Mouse (Mus musculus) cerebellum, postnatal 36 days (tissue): ENCODE data around the gene Ppfia4.

Experiments used
- DNase-seq, 2 experiments: peaks; one replicate each; pipeline ENCODE4 v3.0.0; 2021 to 2022; ENCODE audit warnings: mixed read lengths in 2 of 2

Ppfia4 gene

GRCm38 (mm10) chr1:134336958-134337710 lies 4.4 kb upstream of the Ppfia4 start:
- peak in 1 of 2 experiments; percentile 56 for DNase-seq

DNA sequence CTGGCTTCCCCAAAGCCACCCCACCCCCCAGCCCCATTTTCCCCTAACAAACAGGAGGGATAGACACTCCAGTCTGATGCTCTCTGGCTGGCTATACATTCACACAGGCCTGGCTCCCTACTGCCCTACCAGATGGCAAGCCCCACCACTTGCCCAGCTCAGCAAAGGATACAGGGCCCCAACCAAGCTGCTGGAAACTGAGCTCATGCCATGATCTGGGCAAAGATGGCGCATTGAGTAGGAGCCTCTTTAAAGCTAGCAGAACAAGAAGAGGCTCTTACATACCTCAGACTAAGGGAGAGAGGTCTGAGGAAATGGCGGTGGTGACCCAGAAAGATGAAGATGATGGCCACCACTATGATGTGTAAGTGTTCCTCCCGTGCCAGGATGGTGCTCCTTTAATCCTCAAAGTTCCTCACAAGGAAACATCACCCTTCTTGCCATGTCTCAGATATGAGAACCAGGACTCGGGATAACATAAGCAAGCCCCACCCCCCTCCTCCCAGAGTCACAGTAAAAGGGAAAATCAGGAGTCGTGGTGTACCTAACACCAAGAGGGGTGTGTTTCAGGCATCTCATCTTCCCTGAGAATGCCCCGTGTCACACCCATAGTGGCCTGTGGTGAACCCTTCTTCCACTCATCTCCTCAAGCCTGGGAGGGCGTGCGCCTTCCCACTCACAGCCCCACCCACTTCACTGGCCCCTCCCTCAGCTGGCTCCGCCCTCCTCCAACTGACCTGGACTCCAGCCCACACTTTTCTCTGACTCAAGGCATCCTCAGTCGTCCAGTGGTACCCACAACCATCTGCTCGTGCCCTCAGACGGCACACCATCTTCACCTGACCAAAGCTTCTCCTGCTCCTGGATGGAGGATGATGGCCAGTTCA lies 3.4 kb upstream of the Ppfia4 start:
- peak; percentile 81 to 83 for DNase-seq

- DNase-seq: peak; percentile 86 to 87
These were observed 2.6 kb upstream of the Ppfia4 start for GRCm38 (mm10) chr1:134335211-134335923.

DNA sequence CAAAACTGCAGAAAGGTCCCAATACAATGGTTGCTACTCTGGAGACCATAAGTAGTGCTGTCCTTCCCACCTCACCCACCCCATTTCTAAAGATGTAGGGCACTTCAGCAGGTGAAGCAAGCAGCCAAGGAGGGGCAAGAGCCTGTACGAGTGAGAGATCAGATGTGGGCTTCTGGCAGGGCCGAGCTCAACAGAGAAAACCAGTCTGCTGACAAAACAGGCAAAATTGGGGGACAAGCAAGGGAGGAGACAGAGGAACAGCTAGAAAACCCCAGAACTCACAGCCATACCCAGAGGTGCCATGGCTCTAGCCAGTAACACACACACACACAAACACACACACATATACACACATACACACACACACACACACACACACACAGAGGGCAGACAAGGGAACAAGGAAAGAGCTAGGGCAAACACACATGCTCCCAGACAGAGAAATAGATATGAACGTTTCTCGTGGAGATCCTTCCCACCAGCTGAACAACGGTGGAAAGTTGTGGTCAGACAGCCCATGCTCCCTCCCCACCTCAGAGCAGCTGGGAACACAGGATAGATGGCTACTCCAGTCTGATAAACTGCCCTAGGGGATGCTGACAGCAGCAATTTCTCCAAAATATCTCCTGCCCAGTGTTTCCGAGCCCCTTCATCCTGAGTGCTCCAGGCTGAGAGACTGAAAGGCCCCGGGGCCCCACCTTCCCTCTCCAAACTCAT lies 1.5 kb upstream of the Ppfia4 start:
- no peak for DNase-seq

- DNase-seq: no peak
These were observed 813 bp upstream of the Ppfia4 start for GRCm38 (mm10) chr1:134333371-134334110.

GRCm38 (mm10) chr1:134331879-134332635 lies 671 bp downstream of the Ppfia4 start:
- DNase-seq: peak; percentile 83 to 92

GRCm38 (mm10) chr1:134326841-134327346 lies 5.8 kb downstream of the Ppfia4 start:
- no peak for DNase-seq

DNA sequence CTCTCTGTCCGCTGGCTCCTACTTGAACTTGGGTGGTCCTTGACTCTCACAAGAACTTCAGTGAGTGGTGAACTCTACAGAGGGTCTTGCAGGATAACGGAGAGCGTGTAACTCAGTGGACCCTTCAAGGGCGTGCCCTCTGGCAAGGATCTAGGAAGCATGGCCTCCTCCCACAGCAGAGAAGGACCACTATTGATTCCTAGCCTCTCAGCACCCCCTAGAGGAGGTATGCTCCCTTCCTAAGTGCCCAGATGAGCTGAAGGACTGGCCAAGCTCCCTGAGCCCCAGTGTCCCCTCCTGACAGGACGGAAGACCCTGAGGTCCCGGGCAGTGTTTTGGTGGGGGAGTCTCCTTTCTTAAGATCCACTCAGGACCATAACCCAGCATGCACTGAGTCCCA lies 10.1 kb downstream of the Ppfia4 start:
- peak in 1 of 2 experiments; percentile 52 for DNase-seq

DNA sequence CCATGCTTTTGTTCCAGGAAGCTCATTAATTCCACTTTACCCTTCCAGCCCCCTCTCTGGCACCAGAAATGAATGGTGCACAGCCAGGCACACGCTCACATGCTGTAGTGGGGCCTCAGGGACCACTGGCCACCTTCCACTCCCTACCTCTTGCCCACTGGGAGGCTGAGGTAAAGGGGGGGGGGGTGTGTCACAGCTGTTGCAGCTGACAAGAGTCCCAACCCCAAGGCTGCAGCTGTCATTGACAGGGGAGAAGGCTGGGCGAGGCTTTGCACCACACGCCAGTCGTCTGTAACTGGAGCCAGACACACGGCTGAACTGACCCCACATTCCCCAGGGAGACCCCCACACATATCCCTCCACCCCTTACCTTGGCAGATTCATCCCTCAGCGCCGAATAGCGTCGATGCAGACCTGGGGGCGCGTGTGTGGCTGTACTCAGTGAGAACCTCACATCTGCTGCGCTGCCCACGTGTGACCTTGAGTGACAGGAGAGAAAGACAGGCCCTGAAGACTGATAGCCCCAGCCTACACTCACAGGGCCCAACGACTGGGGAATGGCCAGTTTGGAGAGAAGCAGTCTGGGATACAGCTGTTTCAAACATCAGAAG lies 11.9 kb downstream of the Ppfia4 start:
- DNase-seq: no peak

GRCm38 (mm10) chr1:134318261-134318660 lies 14.5 kb downstream of the Ppfia4 start:
- DNase-seq: no peak

- DNase-seq: no peak
These were observed 16.4 kb downstream of the Ppfia4 start for GRCm38 (mm10) chr1:134316361-134316760.

DNA sequence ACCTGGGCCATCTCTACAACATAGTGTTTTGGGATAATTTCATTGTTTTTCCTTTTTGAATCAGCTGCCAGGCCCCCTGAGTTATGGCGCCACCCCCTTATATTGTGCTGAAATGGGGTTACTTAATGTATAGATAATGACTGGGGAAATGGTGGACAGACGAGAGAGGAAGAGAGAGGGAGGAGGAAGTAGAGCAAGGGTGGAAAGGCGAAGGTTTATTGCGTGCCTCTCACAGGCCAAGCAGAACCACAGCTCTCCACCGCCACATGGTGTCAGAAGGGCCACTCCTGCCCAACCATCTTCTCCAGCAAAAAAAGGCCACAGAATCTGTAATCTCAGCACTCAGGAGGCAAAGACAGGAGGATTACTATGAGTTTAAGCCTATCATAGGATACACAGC lies 17.5 kb downstream of the Ppfia4 start:
- DNase-seq: no peak

- DNase-seq: no peak
These were observed 21.0 kb downstream of the Ppfia4 start for GRCm38 (mm10) chr1:134311760-134312159.

GRCm38 (mm10) chr1:134310729-134311128 lies 22.0 kb downstream of the Ppfia4 start:
- DNase-seq: no peak

DNA sequence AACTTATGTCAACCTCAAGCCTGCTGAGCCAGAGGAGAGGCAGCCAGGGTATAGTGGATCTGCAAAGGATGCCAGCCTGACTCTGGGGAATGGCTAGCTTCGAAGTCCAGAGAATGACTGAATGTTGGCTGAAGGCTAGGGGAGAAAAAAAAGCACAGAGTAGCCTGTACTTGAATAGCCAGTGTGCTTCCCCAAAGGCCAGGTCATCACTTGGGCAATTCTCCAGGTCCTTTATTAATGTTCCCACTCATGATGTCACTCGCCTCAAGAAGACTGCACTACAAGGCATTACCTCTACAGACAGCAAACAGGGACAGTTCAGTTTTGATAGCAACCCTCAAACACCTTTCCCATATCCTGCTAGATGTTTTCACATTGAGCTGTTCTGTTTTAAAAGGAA lies 22.4 kb downstream of the Ppfia4 start:
- DNase-seq: no peak

DNA sequence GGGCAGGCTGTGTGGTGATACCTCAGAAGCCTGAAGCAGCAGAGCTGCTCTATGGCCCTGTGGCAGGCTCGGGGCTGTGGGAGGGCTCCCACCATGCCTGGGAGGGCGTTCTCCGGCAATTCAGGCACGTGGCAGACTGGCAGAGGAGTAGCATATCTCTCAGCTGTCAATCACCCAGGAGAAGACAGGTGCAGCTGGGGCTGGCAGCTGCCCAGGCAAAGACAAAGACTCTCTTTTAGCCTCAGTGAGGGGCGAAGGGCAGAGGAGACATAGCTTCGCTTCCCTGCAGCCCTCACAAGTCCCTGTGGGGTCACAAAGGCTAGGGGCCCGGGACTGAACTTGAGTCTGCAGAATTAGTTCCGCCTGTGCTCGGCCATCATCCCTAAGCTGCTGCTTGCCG lies 25.3 kb downstream of the Ppfia4 start:
- no peak for DNase-seq

DNA sequence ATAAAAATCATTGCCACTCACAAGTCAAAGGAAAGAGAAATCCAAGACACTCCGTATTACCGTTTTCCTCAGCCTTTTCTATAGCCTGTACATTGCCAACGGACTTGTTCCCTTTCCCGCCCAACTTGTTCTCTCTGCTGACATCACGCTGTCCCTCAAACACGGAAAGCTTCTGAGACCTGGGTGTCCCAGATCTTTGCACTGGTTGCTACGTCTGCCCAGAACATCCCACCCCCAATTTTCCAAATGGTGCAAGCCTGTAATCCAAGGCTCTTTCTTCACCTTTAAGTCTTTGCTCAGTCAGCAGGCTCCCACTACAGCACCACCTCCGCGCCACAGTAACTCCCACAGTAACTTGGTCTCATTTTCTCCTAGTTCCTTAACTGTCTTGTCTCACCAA lies 27.8 kb downstream of the Ppfia4 start:
- DNase-seq: no peak

- no peak for DNase-seq
These were observed 30.0 kb downstream of the Ppfia4 start for GRCm38 (mm10) chr1:134302568-134303238.

DNA sequence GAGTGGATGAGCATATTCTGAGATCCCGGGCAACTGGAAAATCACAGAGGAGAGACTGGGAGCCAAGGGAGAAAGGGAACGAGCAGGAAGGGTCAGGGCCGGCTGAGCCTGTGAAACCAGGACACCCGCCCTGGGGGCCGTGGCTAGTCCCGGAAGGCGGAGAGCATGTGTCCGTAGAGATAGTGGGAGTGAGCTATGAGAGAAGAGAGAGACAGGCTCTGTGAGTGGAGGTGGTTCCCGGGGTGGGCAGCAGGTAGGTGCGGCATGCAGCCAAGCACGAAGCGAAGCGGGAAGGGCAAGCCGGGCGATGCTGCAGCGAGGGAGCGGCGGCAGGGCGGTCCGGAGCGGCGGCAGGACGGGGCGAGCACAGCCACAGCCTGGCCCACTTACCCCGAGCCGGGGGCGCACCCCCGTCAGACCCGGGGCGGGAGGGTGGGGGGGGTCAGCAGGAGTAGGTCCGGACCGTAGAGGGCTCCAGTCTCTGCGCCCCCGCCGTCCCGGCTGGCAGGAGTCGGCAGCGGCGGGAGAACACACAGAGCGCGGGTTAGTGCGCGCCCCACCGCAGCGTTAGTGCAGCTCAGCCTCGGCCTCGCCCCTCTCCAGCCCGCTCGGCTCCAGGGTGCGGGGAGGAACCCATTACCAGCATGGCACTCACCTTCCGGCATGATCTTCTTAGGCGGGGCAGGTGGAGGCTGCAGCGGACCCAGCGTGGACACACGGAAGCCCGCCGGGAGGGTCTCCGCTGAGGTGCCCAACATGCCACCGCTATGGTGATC lies 33.9 kb downstream of the Ppfia4 start:
- DNase-seq: peak; percentile 50 to 55
